Mouse (Mus musculus): ENCODE data around the gene Spats2. TPM values are rescaled to one million over a fixed set of nuclear protein-coding genes. Genes with fewer than 3 reads are reported as not detected.

The Spats2 gene
- polyA plus RNA-seq, 1 experiment from 2014 or later: 33.7 TPM

GRCm38 (mm10) chr15:99085997-99086396 lies 39.7 kb upstream of the Spats2 start:
- peak overlapping the region; percentile 12; the same call in 1 of the 2 replicates for H3K4me2 ChIP-seq (replicated peaks)
- WGBS: 71% methylated on average over 4 of the region's 4 CpGs
- no peak overlapping the region for H3K9ac ChIP-seq
- DNase-seq (ENCODE audit: low spot score): no peak
- H3K4me1 ChIP-seq (replicated peaks; ENCODE audit: control insufficient read depth, insufficient read depth, low read length): peaks cover 13% of the 10 kb centered on the region; the same call in 1 of the 2 replicates
- H3K4me3 ChIP-seq (replicated peaks; ENCODE audit: low read length): no peak overlapping the region
- no peak overlapping the region for H3K27ac ChIP-seq
- no peaks in the 10 kb centered on the region for H3K36me3 ChIP-seq (replicated peaks; ENCODE audit: control insufficient read depth, insufficient read depth)
- no peak for ATAC-seq (ENCODE audit: low FRiP score)
- peaks cover 66% of the 10 kb centered on the region for H3K27me3 ChIP-seq (ENCODE audit: control insufficient read depth, insufficient read depth, low read length)
- no peaks in the 10 kb centered on the region for H3K9me3 ChIP-seq (ENCODE audit: control insufficient read depth, low read length)

GRCm38 (mm10) chr15:99087253-99088075 lies 38.3 kb upstream of the Spats2 start, which contains the start of gene C1ql4:
C1ql4 (minus strand) TSS chr15:99087817.
- WGBS: 7% methylated on average over 60 of the region's 60 CpGs
- no peak within 1 kb of the TSS for H3K27ac ChIP-seq
- H3K36me3 ChIP-seq (replicated peaks; ENCODE audit: control insufficient read depth, insufficient read depth): no peaks in the 10 kb centered on the region
- peaks cover 72% of the 10 kb centered on the region for H3K27me3 ChIP-seq (ENCODE audit: control insufficient read depth, insufficient read depth, low read length)
- no peaks in the 10 kb centered on the region for H3K9me3 ChIP-seq (ENCODE audit: control insufficient read depth, low read length)
- peaks cover 13% of the 10 kb centered on the region; the same call in 1 of the 2 replicates for H3K4me1 ChIP-seq (replicated peaks; ENCODE audit: control insufficient read depth, insufficient read depth, low read length)
- H3K9ac ChIP-seq: peak within 1 kb of the TSS; percentile 39; the same call in 1 of the 2 replicates
- ATAC-seq (ENCODE audit: low FRiP score) (no peak), DNase-seq (ENCODE audit: low spot score) (no peak)
- H3K4me2 ChIP-seq (replicated peaks): peak within 1 kb of the TSS; percentile 46
- H3K4me3 ChIP-seq (replicated peaks; ENCODE audit: low read length): peak within 1 kb of the TSS; percentile 24

DNA sequence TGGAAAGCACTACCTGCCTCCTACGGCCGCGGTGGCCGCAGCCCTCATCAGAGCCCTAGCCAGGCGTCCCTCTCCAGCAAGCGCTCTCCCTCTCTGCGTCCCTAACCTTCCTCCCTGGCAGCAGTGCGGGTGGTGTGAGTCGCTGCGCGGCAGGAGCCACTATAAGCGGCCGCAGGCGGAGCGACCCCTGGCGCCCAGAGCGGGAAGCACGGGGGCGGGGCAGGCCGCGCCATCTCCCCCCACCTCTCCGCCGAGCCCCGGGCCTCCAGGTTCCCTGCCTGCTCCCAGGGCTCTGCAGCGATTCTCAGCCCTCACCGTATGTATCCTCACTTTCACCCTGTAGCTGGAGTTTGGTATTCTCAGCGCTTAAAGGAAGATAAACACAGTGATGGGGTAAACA lies 37.4 kb upstream of the Spats2 start:
- WGBS: under 1% methylated on average over 27 of the region's 27 CpGs
- peak; percentile 80 for DNase-seq (ENCODE audit: low spot score)
- peak overlapping the region; percentile 46 for H3K4me2 ChIP-seq (replicated peaks)
- H3K36me3 ChIP-seq (replicated peaks; ENCODE audit: control insufficient read depth, insufficient read depth): no peaks in the 10 kb centered on the region
- H3K4me3 ChIP-seq (replicated peaks; ENCODE audit: low read length): peak overlapping the region; percentile 24
- H3K9me3 ChIP-seq (ENCODE audit: control insufficient read depth, low read length): no peaks in the 10 kb centered on the region
- peaks cover 75% of the 10 kb centered on the region for H3K27me3 ChIP-seq (ENCODE audit: control insufficient read depth, insufficient read depth, low read length)
- H3K27ac ChIP-seq: no peak overlapping the region
- ATAC-seq (ENCODE audit: low FRiP score): peak; percentile 64
- H3K9ac ChIP-seq: peak overlapping the region; percentile 39; the same call in 1 of the 2 replicates
- H3K4me1 ChIP-seq (replicated peaks; ENCODE audit: control insufficient read depth, insufficient read depth, low read length): peaks cover 17% of the 10 kb centered on the region

GRCm38 (mm10) chr15:99089069-99089468 lies 36.6 kb upstream of the Spats2 start:
- Histone ChIP-seq H3K27me3 (ENCODE audit: control insufficient read depth, insufficient read depth, low read length) (peaks cover 74% of the 10 kb centered on the region), H3K9me3 (ENCODE audit: control insufficient read depth, low read length) (no peaks in the 10 kb centered on the region), H3K27ac (0 out of 2 replicates have a peak overlapping the region, but pooled peaks have one; percentile 6), H3K4me2 (replicated peaks) (peak overlapping the region; percentile 46; the same call in 1 of the 2 replicates), H3K9ac (0 out of 2 replicates have a peak overlapping the region, but pooled peaks have one; percentile 39), H3K4me1 (replicated peaks; ENCODE audit: control insufficient read depth, insufficient read depth, low read length) (peaks cover 25% of the 10 kb centered on the region), H3K4me3 (replicated peaks; ENCODE audit: low read length) (no peak overlapping the region), H3K36me3 (replicated peaks; ENCODE audit: control insufficient read depth, insufficient read depth) (no peaks in the 10 kb centered on the region)
- ATAC-seq (ENCODE audit: low FRiP score) (no peak), DNase-seq (ENCODE audit: low spot score) (no peak)
- WGBS: 9% methylated on average over 14 of the region's 14 CpGs

DNA sequence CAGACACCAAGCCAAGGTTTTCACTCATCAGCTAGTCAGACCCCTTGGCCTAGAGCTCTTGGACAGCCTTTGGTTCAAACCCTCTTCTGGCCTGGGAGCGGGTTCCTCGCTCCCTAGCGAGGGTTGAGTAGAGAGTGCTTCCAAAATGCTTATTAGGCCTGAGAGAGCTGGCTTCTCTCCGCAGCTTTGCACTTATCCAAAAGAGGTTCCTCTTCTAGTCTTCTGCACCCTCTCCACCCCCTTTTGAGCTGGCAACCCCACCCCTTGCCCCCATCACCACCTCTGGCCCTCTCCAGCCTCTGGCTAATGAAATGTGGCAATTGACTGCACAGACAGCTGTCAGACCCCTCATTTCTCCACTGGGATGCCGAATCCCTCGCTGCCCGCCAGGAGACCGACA lies 32.8 kb upstream of the Spats2 start, which contains the start of gene Dnajc22:
Gene Dnajc22 (plus strand): TSS at position 301 of the 400 bp plus-strand sequence.
- ATAC-seq (ENCODE audit: low FRiP score) (no peak), DNase-seq (ENCODE audit: low spot score) (no peak)
- Histone ChIP-seq H3K27ac (peak within 1 kb of the TSS; percentile 63), H3K4me3 (replicated peaks; ENCODE audit: low read length) (peak within 1 kb of the TSS; percentile 42), H3K27me3 (ENCODE audit: control insufficient read depth, insufficient read depth, low read length) (peaks cover 70% of the 10 kb centered on the region), H3K36me3 (replicated peaks; ENCODE audit: control insufficient read depth, insufficient read depth) (no peaks in the 10 kb centered on the region), H3K4me1 (replicated peaks; ENCODE audit: control insufficient read depth, insufficient read depth, low read length) (peaks cover 54% of the 10 kb centered on the region), H3K4me2 (replicated peaks) (peak within 1 kb of the TSS; percentile 94), H3K9me3 (ENCODE audit: control insufficient read depth, low read length) (no peaks in the 10 kb centered on the region), H3K9ac (peak within 1 kb of the TSS; percentile 57)
- 21% methylated on average over 8 of the region's 8 CpGs for WGBS

DNA sequence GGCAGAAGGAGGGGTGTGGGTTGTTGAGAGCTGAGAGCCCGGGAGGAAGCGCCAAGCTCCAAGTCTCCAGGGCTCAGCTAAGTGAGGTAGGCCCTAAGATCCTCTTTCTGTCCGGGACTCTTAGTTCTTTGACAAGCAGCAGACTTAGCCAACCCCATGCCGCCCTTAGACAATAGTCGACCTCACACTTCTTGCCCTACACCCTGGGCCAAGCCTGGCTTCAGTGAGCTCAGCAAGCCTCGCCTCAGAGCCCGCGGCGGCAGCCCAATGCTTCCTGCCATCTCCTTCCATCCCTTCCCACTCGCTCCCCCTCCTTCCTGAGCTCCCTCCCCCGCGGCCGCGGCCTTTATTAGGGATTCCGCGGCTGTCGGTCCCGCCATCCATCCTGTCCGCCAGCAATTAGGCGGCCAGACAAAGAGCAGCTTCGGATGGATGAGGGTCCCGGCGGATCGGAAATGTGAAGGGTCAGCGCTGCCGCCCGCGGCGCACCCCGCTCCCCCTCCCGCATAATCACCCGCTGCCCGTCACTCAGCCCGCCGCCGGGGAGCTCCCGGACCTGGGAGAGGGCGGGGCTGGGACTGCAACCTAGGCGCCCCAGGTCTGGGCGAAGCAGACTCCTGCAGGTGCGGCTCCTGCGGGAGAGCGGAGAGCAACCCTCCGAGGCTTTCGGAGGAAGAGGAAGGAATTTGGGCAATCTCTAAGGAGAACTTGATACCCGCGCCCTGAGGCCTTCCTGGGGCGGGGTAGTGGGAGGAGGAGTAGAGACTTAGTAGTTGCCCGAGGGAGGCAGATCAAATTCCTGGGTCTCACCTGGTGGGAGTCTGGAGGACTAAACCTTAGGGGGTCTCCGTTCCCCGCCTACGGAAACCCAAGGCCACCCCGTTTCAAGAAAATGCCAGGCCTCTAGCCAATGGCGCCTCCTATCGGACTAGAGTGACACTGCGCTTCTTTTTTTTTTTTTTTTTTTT lies 32.1 kb upstream of the Spats2 start:
- Histone ChIP-seq H3K4me2 (replicated peaks) (peak overlapping the region; percentile 94), H3K9me3 (ENCODE audit: control insufficient read depth, low read length) (no peaks in the 10 kb centered on the region), H3K4me3 (replicated peaks; ENCODE audit: low read length) (peak overlapping the region; percentile 42), H3K27ac (peak overlapping the region; percentile 63), H3K36me3 (replicated peaks; ENCODE audit: control insufficient read depth, insufficient read depth) (no peaks in the 10 kb centered on the region), H3K9ac (peak overlapping the region; percentile 57), H3K4me1 (replicated peaks; ENCODE audit: control insufficient read depth, insufficient read depth, low read length) (peaks cover 55% of the 10 kb centered on the region), H3K27me3 (ENCODE audit: control insufficient read depth, insufficient read depth, low read length) (peaks cover 70% of the 10 kb centered on the region)
- DNase-seq (ENCODE audit: low spot score) (peak; percentile 67), ATAC-seq (ENCODE audit: low FRiP score) (peak; percentile 46)
- 1% methylated on average over 56 of the region's 56 CpGs for WGBS

DNA sequence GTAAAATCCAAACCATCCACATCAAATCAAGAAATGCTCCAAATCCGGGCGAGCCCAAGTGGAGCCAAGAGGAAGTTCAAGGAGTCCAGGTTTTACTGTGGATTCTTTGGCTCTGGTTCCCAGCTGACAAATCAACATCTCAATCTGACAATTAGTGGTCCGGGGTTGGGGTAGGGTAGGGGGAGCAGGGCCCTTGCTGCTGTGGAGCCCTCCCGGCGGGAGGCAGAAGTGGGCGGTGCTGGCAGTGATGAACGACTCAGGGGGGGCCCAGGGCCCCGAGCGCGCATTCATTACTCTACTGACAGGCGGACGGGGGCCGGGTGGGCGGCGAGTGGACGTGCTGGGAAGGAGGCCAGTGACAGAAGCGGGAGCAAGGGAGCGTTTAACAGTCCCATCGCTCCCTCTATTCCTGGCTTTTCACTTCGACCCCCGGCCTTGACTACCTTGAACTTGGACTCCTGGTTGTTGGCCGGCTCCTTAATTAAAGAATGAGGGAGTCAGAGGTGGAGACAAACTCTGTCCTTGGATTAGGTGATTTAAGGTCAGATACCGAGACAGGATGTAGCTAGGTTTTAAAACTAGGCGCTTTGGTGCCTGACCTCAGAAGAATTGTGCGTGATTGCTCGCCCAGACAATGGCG lies 31.0 kb upstream of the Spats2 start:
- WGBS: 2% methylated on average over 27 of the region's 27 CpGs
- H3K9me3 ChIP-seq (ENCODE audit: control insufficient read depth, low read length): no peaks in the 10 kb centered on the region
- no peaks in the 10 kb centered on the region for H3K36me3 ChIP-seq (replicated peaks; ENCODE audit: control insufficient read depth, insufficient read depth)
- H3K4me3 ChIP-seq (replicated peaks; ENCODE audit: low read length): no peak overlapping the region
- DNase-seq (ENCODE audit: low spot score) (peak; percentile 49), ATAC-seq (ENCODE audit: low FRiP score) (peak; percentile 32; the same call in 1 of the 2 replicates)
- H3K4me2 ChIP-seq (replicated peaks): peak overlapping the region; percentile 24; the same call in 1 of the 2 replicates
- peaks cover 70% of the 10 kb centered on the region for H3K27me3 ChIP-seq (ENCODE audit: control insufficient read depth, insufficient read depth, low read length)
- H3K27ac ChIP-seq: no peak overlapping the region; the same call in 1 of the 2 replicates
- peaks cover 51% of the 10 kb centered on the region for H3K4me1 ChIP-seq (replicated peaks; ENCODE audit: control insufficient read depth, insufficient read depth, low read length)
- H3K9ac ChIP-seq: no peak overlapping the region

DNA sequence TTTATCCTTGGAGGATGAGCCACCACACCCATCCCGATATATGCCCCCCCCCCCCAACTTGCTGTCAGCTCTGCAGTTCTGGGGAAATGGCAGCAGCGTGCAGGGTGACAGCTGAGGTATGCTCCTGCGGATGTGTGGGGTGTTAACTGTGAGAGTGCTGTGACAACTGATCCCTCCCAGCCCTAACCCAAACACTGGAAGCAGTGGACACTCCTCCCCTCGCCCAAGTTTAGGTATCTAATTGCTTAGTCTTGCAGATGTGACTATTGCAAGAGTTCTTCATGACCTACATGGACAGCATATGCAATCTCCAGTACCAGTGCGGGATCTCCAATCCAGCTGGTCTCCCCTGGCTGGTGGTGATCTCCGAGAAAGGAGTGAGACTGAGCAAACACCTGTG lies 30.4 kb upstream of the Spats2 start:
- H3K4me2 ChIP-seq (replicated peaks): no peak overlapping the region
- 5% methylated on average over 6 of the region's 6 CpGs for WGBS
- peaks cover 73% of the 10 kb centered on the region for H3K27me3 ChIP-seq (ENCODE audit: control insufficient read depth, insufficient read depth, low read length)

More for the DNA sequence above, 30.4 kb upstream of the Spats2 start:
- Histone ChIP-seq H3K9me3 (ENCODE audit: control insufficient read depth, low read length) (no peaks in the 10 kb centered on the region), H3K4me3 (replicated peaks; ENCODE audit: low read length) (no peak overlapping the region), H3K36me3 (replicated peaks; ENCODE audit: control insufficient read depth, insufficient read depth) (no peaks in the 10 kb centered on the region), H3K27ac (no peak overlapping the region), H3K4me1 (replicated peaks; ENCODE audit: control insufficient read depth, insufficient read depth, low read length) (peaks cover 51% of the 10 kb centered on the region), H3K9ac (no peak overlapping the region)
- ATAC-seq (ENCODE audit: low FRiP score) (no peak), DNase-seq (ENCODE audit: low spot score) (no peak)

Measured in hindbrain, embryonic 14.5 days (tissue).